Mouse (Mus musculus) gastrocnemius, postnatal 10 days (tissue): ENCODE data around the gene 4930590J08Rik. TPM values are rescaled to one million over a fixed set of nuclear protein-coding genes. Genes with fewer than 3 reads are reported as not detected.
A peak's percentile ranks its signal among the peaks of the same experiment; 100 is the strongest.
"Not testable (repeated sequence)": the region's sequence is repeated elsewhere in the genome, so short reads cannot be mapped to it uniquely, and the experiment has no call there.

Experiments used
- DNase-seq: peaks from one replicate; pipeline ENCODE4 v3.0.0; 2021; ENCODE audit warnings: mixed read lengths
- long read RNA-seq, 2 experiments: library from polyadenylated mRNA; stranded (forward); transcript quantifications; one replicate each; pipeline ENCODE4 v2.0.0; 2021
- total RNA-seq, 2 experiments: library from RNA; stranded (reverse); gene quantifications; 2 replicates each; pipeline ENCODE4 v1.2.3; 2021

Gene 4930590J08Rik
- 1 to 10 TPM in 1 of 2 experiments, under 1 TPM in 1; 0.80 to 1.3 TPM for total RNA-seq
- long read RNA-seq, experiment 1 = 0 reads
- long read RNA-seq, experiment 2 = 0 reads

GRCm38 (mm10) chr6:91902509-91902908 is at the start of gene 4930590J08Rik:
Gene 4930590J08Rik (plus strand): TSS chr6:91902809.
- DNase-seq = not testable (repeated sequence)

DNA sequence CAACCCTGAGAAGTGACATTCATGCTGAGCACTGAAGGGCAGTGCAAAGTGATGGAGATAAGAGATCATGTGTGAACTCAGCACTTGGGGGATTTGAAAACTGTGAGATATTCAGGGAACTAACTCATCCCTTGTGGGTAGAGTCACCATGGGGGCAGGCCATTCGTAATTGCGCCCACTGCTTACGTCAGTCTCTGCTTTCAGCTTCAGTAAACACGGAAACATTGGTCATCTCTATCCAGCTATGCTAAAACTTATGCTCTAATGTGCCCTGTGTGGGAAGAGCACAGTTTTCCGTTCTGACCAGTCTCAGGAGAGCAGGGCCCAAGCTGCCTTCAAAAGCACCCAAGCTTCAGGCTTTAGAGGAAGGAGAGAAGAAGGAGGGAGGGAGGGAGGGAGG is 44.3 kb upstream of the 4930590J08Rik start:
- DNase-seq = no peak

DNA sequence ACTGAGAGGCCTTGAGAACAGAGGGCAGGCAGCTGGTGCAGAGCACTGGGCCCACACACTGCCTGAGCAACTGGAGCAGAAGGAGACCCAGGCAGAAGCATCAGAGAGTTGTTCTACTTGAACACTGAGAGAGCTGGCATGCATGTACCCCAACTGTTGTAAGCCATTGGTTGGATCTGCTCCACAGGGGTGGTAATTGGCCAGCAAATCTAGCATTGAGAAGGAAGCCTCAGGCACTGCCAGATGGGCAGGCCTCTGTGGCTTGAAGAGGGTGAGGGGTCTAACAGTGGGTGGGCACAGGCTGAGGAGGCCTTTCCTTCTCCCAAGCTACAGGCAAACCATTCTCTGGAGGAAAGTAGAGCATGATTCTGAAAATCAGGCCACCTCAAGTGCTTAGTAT is 39.8 kb upstream of the 4930590J08Rik start:
- no peak for DNase-seq

DNA sequence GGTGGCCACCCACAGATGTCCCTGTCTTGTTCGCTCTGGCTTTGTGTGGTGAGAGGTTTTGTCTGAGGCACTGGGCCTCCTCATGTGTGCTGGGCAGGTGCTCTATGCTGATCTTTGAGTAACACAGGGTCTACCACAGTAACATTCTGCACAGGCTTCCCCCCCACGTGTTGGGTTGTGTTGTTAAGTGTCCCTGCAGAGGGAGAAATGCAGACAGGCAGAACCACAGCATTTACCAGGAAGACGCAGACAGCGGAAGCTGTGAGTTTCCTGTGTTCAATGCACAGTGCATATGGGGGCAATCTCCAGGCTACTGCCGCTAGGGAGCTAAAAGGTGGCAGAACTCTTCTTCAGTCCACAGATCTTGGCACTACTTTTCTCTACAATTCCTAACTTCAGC is 38.0 kb upstream of the 4930590J08Rik start:
- DNase-seq = no peak

DNA sequence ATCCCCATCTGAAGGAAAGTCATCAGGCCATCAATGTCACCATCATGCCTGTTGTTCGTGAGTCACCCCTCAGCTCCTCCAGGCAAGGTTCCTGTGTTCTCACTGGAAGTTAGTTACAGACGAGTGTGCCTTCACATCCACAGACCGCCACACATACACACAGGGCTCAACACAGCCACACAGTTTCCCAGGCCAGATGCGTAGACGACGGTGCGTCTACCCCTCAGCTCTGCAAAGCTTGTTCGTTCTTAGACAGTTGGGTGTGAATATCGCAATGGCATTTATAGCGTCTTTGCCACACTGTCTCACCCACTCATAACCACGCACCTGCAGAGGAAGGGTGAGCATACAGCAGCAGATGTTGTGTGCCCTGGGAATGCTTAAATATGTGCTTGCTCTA is 37.0 kb upstream of the 4930590J08Rik start:
- DNase-seq = no peak

- DNase-seq = no peak
Measured at GRCm38 (mm10) chr6:91868091-91868490, 34.5 kb upstream of the 4930590J08Rik start.

GRCm38 (mm10) chr6:91872781-91873180 is 29.8 kb upstream of the 4930590J08Rik start:
- no peak for DNase-seq

DNA sequence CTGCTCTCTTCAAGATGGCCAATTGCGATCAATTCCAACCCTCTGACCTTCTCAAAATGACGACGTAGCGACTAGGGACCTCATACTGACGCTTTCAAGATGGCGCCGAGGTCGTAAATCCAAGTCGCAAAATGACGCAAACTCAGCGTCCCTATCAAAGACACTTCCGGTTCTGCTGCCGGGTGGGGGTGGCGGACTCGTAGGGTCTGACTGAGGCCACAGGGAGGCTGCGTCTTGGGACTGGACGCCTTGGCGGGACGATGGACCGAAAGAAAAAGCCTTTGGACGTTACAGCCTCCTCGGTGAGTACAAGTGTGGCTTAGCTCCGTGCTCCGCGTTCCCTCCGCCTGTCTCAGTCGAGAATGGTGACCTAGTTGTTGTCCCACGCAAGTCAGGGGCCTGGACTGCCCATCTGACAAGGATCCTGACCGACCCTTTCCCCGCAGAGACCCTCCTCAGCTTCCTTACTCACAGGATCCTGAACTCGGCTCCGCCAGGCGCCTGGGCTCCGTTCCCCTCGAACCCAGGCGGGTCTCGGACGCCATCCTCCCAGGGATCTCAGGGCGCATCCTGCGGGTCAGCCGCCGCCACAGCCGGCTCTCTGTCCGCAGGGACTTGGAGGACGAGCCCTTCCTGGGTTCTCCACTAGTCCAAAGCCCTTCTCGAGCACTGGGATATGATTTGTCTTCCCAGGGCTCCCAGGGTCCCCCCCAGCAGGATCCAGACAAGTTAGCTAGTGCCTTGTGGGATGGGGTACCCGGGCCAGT is 24.5 kb upstream of the 4930590J08Rik start, which contains the start of gene Ccdc174:
Gene Ccdc174, plus strand, starts transcription at position 169 of the 767 bp plus-strand sequence.
- peak; percentile 83 for DNase-seq

- no peak for DNase-seq
Measured at GRCm38 (mm10) chr6:91883859-91884258, 18.8 kb upstream of the 4930590J08Rik start.

DNA sequence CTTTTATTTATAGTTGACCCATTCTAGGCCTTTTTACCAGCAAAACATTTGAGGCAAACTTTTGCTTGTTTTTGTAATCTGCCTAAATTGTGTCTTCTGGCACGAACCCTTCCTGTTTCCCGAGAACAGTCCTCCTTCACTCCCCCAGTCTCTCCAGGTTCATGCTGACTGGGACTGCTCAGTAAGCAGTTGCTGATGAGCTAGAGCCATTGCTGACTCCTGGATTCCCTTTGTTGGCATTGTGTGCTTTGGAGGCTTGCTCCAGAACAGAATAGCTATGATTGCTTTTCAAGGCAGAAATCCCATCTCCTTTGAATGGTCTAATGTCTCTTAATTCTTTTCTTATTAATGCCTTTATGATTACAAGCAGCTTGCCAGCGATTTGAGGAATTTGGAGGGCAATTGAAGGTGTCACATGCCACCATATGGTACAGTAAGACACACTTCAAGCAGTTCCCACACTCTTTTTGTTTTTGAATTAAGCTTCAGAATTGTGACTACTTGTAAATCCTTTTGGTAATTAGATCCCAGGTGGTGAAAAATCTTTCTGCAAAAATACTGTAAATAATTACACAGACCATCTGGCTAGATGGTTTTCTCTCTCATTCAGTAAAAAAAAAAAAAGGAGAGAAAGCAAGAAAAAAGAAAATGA is 13.2 kb upstream of the 4930590J08Rik start:
- DNase-seq = no peak

GRCm38 (mm10) chr6:91890615-91891014 is 12.0 kb upstream of the 4930590J08Rik start:
- DNase-seq = no peak

- DNase-seq = no peak
Measured at GRCm38 (mm10) chr6:91891776-91892175, 10.8 kb upstream of the 4930590J08Rik start.

GRCm38 (mm10) chr6:91896783-91897182 is 5.8 kb upstream of the 4930590J08Rik start:
- no peak for DNase-seq

DNA sequence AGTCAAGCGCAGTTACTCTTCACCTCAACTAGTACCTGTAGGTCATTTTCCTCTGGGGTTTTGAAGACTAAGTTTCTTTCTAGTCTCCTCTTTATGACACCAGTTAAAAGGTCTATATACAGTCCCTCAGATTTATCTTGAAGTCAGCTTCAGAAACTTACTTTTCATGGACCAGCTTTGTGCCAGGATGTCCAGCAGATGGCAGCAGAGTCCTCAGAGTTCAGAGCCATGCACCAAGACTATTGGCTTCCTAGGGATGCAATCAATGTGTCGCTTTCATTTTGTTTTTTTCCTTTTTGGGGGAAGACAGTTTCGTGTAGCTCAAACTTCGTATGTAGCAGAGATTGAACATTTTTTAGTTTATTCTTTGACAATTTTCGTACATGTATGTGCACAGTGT is 1.1 kb upstream of the 4930590J08Rik start:
- peak; percentile 83 for DNase-seq

DNA sequence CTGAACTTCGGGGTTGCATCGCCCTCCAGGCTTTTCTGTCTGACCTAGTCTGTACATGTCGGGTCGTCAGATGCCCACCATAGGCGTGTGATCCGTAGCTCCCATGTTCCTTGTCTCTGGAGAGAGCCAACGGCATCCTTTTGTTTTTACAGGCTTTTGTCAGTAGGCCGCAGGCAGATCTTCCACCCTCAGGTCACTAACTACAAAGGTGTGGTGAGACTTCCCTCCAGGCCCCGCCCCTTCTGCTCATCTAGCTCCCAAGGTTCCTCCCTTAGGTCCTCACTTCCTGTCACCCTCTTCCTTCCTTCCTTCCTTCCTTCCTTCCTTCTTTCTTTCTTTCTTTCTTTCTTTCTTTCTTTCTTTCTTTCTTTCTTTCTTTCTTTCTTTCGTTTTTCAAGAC is 11.4 kb downstream of the 4930590J08Rik start:
- DNase-seq = no peak

DNA sequence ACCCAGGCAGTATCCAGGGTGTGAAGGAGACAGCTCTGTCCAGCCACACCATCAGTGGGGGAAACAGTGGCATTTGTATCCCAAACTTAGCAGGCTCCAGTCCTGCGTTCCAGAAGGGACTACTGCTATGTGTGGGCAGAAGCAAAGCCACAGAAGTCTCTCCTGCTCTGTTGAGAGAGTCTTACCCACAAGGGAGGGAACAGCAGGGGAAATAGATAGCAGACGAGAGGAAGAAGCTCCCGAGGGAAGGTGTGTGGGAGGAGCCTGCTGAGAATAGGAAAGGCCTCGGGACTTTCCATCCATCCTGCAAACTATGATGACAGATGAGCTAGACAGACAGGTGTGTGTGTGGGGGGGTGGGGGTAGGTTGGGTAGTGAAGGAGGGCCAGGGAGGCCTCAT is 14.7 kb downstream of the 4930590J08Rik start:
- no peak for DNase-seq

GRCm38 (mm10) chr6:91917716-91918115 is 15.1 kb downstream of the 4930590J08Rik start:
- no peak for DNase-seq

GRCm38 (mm10) chr6:91931231-91931630 is 28.6 kb downstream of the 4930590J08Rik start:
- no peak for DNase-seq

DNA sequence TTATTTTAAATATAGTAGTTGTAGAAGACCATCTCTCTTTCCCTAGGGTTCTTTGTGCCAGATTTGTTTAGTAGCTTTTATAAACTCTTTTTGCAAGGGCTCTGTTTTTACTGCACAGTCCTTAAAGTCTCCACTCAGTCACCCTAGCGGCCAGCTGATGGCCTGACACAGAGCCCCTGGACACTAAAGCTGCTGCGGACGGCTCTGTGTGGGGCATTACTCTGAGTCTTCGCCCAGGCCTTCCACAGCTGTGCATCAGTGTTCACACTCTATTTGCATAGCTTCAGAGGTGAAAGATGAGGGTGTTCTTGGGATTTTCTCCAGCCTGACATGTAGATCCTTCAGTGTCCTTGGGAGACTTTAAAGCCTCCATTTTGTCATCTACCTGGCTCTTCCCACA is 35.9 kb downstream of the 4930590J08Rik start:
- DNase-seq = no peak

- peak; percentile 22 for DNase-seq
Measured at GRCm38 (mm10) chr6:91948426-91948825, 45.8 kb downstream of the 4930590J08Rik start.

DNA sequence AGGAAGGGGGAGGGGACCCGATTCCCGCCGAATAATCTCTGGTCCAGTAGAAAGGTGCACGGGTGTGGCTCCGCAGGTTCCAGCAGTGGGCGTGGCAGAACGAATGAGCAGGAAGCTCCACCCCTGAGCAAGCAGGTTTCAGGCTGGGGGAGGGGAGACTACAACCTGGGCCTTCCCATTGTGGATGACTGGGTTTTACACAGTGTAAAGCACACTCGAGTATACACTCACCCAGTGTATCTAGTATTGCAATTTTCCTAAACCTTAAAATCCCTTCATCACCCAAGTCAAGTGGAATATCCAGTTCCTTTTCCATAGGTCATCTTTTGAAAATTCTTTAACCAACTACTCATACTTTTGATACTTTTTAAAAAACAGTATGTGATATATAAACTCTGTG is 55.4 kb downstream of the 4930590J08Rik start:
- DNase-seq = not testable (repeated sequence)

GRCm38 (mm10) chr6:91960028-91960811 is 57.6 kb downstream of the 4930590J08Rik start:
- DNase-seq = peak; percentile 24

GRCm38 (mm10) chr6:91963429-91963828 is 60.8 kb downstream of the 4930590J08Rik start:
- DNase-seq = no peak
